Mouse (Mus musculus) embryo, embryonic 10 days (tissue): ENCODE data around the gene Hoxa4.
A peak's percentile ranks its signal among the peaks of the same experiment; 100 is the strongest.

Experiments
- DNase-seq: peaks from one replicate; pipeline ENCODE4 v3.0.0-alpha.2; 2015; ENCODE audit warnings: low spot score

Gene Hoxa4

DNA sequence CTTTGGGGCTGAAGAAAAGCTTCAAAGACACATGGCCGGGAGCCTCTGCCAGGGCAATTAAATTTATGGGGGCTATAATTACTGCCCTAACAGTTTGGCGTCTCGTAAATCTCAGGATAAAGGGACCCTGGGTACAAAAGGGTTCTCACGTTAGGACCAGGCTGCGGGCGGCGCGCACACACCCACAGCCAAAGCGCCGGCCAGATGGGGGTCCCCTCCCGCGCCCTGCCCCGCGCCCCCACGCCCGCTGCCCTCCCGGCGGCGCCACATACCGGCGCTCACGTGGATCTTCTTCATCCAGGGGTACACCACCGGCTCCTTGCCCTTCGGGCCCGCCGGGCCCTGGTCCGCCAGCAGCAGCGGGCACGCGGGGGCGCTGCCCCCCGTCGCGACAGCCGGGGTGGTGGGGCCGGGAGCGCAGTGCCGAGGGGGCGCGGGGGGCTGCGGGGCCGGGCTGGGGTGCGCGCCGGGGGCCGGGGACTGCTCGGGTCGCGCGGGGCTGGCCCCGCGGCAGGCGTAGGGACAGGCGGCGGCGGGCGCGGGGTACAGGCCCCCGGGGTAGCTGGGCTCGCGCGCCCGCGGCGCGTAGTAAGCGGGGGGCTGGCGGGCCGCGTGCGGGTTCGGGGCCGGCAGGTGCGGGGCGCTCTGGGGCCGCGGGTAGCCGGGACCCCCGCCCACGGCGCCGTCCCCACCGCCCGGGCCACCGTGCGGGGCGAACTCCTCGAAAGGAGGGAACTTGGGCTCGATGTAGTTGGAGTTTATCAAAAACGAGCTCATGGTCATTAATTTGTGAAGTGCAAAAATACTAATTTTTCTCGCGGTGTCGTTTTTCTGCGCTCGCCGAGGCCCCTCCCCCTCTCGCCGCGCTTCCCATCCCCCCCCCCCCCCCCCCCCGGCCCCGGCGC is at the start of gene Hoxa4:
TSS of gene Hoxa4 (minus strand) at position 848 of the 905 bp plus-strand sequence.
- peak; percentile 77 for DNase-seq

DNA sequence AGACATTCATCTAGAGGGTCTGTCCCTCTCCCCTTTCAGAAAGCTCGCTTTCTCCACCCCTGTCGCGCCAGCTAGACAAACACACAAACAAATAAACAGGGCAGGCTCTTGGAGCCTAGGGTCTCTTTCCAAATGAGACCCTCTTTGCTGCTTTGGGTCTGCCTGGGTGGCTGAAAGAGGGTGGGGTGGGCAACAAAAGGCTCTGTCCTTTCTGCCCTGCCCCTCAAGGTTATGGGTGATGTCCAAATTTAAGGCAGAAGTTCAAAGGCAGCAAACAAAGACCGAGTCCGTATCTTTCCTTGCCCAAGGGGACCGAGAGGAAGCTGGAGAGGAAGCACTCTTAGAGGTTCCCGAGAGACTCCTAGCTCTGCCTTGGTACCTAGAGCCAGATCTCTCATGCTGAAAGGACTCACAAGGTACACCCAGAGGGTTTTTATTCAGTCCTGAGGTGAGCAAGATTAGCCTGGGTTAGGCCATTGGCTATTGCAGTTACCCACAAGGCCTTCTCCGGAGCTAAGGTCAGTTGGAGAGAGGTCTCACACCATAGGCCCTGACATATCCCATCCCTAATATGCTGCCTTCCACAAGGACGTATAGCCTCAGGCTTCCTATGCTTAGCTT is 49.6 kb upstream of the Hoxa4 start:
- no peak for DNase-seq

DNA sequence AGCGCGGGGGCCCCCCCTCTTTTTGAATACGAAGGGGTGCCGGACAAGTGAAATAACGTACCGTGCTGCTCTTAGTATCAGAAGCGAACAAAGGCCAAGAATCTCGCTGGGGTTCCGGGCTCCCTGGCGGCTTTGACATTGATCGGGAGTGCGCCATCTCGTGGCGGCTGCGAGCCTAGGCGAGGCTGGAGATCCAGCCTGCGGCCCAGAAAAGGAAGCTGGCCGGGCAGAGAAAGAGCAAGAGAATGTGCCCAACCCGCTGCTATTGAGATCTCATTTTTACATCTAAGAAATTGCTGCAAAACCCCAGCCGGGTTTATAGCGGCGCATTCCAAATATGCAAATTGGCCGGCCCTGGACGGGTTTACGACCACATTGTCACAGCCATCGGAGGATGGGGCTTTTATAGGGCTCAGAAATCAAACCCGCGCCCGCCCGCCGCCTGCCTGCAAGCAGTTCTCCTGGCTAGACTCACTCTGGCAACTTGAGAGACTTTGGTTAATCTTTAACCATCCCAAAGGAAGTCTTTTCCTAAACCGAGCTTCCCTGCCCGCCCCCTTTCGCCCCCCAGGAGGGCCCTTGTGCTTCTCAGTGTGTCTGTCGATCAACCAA is 48.9 kb upstream of the Hoxa4 start, which contains the start of gene Hoxa10:
TSS of gene Hoxa10 (minus strand) at position 466 of the 612 bp plus-strand sequence.
- peak; percentile 96 for DNase-seq

DNA sequence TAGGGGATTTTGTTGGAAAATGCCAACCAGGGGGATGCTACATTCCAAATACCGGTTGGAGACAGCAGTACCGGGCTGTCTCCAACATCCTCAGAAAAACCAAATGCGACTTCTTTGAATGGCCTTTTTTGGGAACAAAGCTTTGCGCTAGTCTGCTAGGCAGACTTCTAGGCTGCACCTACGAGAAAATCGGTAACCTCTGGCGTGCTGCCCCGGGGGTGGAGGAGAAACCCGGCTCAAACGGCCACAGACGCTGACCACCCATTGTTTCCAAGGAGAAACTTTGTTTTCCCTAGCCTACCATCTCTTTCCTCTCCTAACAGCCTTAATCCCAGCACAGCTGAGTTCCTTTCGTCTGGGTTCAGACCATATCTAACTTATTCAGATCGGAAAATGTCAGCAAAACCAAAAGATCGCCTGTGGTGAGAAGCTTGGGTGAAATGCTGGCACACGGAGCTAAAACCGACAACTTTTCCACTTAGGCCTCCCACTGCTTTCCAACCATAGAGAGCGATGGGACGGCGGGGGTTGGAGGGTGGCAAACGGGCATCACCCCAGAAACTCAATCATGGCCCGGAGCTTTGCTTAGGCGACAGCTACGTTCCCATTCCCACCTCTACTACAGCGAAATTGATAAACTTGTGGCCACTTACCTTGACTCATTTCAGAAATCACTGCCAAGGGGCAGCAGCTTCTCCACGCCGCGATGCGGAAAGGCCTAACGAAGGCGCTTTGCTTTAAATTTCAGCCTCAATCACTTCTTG is 48.3 kb upstream of the Hoxa4 start:
- peak; percentile 30 for DNase-seq

DNA sequence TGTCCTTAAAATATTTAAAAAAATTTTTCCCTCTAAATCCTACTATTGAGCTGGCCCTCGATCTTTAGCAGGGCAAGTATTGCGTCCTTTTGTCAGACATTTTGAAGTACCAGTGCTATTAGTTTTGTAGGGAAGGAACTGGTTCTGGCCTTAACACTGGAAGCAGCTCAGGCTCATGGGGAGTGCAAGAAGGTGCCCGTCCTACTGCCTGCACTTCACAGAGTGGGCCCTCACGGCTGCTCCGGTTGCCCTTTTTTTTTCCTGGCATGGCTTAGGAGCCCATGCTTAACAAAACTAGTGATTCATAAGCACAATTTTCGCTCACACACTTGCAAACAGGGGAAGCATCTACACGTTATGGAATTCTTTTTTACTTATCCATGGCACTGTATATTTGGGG is 47.4 kb upstream of the Hoxa4 start:
- no peak for DNase-seq

DNA sequence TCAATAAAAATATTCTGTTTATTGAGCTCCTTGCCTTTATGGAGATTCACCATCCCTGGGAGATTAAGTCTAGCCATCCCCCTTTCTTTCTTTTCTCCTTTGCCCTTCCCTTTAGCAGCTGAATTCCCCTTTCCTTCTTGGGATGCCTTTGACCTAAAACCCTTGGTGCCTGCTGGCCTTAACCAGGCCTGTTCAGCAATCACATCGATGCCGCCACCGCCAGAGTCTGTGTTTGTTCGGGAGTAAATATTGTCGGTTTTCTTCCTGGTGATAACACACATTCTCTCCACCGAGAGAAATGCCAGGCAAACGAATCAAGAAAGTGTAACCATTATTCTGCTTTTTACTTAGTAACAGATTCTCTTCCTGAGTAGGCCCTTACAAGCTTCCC is 46.6 kb upstream of the Hoxa4 start:
- DNase-seq, result no peak

DNA sequence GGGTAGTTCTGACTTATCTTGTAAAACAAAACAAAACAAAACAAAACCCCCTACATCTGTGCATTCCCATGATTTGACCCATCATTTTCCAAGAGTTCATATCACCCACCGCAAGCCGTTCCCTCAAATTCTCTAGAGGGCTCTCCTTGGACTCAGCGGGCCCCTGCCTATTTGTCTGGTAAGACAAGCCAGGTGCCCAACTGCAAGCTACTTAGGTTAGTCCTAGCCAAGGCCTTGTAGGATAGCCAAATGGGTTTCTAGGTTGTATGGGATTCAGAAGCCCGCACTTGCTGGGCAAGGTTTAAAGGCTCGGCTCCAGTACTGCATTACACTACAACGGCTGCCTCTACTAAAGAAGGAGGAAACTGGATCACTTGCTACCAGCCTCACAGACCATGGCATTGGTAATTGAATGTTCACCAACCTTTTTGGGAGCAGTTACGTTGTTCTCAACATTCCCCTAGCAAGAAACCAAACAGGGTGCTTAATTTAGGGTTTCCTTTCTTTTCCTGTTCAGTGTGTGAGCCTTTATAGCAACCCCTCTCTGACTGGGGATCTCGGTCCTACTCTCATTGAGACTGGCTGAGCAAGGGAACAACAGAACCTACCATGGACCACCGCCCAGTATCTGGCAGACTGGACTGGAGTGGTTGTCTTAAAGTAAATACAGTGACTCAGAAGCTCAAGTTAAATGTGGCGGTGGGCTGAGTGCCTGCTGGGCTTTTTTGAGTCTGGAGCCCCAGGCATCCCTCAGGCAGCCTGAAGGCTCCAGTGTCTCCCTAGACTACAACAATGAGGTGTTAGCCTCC is 46.0 kb upstream of the Hoxa4 start:
- no peak for DNase-seq

DNA sequence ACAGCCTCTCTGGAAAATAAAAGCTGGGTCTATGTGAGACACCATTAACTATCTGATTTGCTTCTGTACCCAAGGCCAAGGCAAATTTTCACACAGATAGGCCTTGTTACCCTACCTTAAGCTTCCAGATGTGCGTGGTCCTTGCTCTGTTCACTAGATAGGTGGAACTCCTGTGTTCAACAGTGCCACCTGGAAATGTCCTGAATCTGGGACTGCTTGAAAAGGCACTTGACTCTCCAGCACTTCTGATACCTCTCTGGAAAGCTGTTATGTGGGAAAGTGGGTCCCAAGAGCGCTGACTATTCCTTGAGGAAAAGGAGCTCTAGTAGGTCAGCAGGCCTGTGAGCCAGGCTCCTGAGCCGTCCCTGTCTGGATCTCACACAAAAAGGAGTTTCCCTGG is 45.3 kb upstream of the Hoxa4 start:
- no peak for DNase-seq

DNA sequence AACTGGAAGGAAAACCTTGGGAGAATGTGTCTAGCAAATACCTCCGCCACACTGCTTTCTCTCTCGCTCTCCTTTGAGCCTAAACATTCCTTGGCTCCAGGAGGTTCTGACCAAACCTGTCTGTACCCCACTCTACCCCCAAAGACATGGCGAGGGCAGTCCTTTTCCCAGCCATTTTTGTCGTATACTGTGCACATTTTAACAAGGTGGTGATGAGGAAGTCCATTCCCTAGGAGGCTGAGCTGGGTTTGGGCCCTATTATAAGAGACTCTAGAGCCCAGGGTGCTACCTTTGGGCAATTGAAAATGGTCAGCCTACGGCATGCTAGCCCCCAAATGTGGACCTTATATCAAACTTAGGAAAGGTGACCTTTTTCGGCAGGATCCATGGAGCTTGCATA is 44.3 kb upstream of the Hoxa4 start:
- no peak for DNase-seq

DNA sequence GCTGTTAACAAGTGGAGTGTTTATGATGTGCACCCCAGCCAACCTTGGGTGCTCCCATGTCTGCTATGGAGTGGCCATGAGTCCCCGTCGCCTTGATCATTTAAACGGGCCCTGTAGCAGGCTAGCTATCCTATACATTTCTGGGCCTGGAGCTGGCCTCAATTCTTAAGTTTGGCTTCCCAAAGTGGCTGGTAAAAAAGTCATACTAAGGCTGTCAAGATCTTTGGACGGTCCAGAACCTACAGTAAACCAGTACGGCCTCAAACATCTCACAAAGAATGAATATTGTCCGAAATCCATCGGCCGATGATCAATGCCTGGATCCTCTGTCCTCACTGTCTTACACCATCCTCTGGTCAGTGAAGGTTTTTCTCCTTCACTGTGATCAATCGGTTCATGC is 43.7 kb upstream of the Hoxa4 start:
- no peak for DNase-seq

DNA sequence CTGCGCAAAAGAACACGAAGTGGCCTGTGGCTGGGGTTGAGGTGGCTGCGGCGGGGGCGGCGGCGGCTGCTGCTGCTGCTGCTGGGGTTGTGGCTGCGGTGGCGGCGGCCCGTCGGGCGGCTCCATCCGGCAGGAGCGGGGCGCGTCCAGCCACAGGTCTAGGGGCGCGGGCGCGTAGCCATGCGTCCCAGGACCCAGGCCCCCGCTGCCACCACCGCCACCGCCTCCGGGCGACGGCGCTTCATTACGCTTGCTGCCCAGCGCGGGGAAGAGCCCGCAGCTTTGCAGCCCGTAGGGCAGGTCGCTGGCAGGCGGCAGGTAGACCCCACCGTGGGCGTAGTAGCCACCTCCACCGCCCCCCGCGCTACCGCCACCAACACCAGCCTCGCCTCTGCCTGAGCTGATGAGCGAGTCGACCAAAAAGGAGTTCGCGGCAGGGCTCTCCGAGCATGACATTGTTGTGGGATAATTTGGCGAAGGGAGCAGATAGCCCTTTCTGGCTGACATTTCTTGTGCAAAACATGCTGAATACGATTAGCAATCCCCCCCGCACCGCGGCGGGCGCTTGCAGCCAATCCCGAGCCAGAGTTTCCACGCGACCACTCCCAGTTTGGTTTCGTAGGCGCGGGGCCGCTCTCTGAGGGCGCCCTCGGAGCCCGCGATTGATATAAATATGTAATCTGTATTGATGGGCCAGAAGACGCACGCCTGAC is 43.0 kb upstream of the Hoxa4 start:
- DNase-seq, result no peak

DNA sequence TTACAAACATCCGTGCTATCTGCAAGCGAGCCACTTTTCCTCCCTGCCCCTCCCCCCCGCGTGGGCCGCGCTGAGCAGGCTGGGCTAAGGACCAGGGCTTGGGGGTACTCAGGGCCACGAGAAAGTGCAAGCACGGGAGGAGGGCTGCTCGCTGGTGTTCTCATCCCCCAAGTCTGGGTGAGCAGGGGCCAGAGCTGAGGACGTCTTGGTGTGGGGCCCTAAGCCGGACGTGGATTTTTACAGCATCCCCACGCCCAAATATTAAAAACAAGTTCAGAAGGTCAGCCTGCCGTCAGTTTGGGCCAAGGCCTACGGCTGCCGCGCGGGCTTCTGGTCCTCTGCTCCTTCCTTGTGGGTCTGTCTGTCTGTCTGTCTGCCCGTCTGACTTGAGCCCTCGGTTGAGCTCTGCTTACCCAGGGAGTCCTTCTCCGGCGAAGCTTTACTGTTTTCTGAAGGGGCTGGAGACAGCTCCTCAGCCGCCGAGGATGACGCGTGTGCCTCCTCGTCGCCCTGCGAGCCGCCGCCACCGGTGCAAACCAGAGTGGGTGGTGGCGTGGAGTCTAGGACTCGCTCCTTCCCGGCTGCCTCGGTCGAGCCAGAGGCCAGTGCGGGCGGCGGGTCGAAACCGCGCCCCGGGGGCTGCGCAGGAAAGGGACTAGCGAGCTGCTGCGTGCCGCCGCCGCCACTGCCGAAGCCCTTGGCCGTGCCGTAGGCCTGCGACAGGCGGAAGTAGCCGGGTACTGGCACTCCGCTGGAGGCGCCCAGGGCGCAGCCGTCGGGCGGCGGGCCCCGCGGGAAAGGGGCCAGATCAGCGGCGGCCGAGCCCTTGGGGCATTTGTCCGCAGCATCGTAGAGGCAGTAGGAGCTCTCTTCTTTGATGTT is 42.2 kb upstream of the Hoxa4 start:
- DNase-seq, result no peak

DNA sequence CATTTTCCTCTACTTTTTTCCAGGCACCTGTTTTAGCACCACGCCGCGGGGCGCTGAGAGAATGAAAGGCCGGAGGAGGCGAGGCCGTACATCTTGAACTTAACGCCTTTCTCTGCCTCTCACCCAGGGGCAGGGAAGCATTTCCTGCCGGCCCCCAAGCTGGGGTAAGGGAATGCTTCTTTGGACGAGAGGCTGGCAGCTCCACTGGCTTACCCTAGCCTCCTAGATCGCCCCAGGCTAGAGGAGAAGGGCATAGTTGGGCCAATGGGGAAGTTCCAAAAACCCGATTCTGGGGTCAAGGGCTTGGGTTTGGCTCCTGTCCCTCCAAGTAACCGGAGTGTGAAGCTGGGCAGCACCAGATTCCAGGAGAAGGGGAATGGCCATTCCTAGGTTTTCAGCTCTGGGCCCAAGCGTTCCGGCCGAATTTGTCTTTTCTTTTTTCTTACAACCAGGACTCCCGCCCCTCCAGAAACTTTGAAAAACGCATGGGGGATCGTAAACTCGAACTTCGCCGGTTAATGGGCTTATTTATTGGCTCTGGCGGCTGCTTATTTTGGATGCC is 41.5 kb upstream of the Hoxa4 start:
- no peak for DNase-seq

DNA sequence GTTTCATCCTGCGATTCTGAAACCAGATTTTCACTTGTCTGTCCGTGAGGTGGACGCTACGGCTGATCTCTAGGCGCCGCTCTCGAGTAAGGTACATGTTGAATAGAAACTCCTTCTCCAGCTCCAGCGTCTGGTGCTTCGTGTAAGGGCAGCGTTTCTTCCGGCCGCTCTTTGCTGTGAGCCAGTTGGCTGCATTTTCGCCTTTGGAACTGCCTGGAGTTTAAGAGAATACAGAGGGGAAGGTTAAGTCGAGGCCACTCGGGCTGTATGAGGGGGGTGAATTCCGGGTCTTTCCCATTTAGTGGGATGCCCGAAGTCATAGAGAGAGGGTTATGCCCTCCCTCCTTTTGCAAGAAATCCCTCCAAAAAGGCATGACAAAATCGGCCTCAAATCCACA is 41.0 kb upstream of the Hoxa4 start:
- peak; percentile 67 for DNase-seq

DNA sequence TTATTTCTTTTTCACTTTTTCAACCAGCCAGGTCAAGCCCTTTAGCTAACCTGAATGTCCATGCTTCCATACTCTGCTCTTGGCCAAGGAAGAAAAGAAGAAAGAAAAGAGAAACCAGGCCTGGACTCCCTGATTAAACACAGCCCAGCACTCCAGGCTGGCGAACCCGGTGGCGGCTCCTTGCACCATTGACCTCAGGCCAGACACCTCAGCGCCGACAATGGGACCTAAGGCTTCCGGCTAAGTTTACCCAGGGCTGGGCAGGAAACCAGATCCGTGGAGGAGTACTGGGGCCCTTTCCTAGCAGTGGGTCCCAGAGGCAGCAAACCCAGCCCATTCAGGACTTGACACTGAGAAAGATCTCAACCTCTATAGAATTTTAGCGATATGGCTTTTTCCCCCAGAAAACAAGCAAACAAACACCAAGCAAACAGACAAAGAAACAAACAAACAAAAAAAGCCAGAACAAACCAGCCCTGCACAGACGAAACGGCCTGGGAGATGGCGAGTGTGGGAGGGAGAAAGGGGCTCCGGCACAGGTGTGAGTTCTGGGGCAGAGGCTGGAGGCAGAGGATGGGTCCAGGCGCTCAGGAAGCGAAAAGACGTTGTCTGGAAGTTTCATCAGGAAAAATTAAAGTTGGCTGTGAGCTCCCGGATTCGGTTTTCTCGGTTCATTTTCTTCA is 40.5 kb upstream of the Hoxa4 start:
- peak; percentile 65 for DNase-seq

DNA sequence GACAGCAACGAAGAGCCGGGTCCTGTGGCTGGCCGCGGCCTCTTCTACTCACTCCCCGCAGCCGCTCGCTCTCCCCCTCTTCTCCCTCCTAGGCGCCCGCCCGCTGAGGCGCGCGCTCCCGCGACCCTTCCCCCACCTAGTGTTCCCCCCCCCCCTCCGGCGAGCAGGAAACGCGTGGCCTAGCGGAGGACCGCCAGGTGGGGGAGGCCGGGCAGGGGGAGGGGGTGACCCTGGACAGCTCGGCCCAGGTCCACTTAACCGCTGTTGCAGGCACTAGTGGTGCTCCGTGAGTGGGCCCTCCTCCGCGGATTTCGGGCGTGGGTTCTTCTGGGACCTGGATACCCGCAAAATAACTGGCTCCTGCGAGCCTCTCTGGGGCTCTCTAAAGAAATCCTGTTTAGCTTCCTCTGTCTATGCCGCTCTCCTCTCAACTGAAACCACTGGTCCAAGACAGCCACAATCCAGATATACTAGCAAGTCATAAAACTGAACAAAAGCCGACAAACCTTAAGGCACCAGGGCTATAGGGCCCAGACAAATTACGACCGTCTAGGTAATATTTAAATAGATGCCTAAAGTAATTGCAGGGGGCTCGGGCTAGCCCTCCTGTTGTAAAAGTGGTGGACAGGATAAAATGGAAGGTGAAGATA is 39.1 kb upstream of the Hoxa4 start, which contains the start of gene Hoxa9:
TSS of gene Hoxa9 (minus strand) at position 574 of the 650 bp plus-strand sequence.
- DNase-seq, result peak; percentile 58

DNA sequence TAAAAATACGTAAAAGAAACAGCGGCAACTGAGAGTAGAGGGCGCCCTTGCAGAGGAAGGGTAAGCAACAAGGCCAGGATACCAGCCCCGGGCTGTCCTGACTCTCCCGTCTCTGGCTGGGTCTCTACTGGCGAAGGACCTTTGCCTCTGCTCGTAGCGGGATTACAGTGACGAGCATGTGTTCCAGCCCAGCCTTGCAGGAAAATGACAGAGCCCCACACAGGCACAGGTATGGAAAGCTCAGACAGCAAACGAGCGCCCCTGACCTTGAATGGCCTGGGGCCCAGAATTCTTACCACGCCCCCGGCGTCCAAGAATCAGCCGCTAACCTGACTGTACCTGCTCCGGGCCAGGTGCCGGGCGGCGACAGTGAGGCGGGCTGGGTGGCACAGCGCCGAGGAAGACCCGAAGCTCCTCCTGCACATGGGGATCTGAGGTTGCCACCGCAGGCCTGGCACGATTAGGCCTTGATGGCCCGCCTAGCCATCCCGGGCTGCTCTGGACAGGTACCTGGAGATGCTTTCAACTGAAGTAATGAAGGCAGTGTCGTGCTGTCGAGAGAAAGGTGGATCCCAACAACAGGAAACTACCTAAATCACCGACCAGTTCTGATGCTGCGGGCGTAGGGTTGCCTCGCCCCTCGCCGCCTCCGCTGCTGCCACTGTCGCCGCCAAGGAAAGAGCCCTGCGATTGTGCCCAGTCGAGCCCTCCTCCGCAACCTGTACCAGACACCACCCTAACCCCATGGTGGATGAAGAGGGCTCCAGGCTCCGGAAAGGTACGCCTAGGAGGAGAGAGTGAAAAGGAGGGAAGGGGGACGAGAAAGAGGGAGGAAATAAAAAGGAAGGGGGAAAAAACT is 38.2 kb upstream of the Hoxa4 start:
- peak; percentile 44 for DNase-seq
